Mouse (Mus musculus): ENCODE data around the gene Olfr1392.
"Not testable (repeated sequence)": the region's sequence is repeated elsewhere in the genome, so short reads cannot be mapped to it uniquely, and the experiment has no call there.

Gene Olfr1392

DNA sequence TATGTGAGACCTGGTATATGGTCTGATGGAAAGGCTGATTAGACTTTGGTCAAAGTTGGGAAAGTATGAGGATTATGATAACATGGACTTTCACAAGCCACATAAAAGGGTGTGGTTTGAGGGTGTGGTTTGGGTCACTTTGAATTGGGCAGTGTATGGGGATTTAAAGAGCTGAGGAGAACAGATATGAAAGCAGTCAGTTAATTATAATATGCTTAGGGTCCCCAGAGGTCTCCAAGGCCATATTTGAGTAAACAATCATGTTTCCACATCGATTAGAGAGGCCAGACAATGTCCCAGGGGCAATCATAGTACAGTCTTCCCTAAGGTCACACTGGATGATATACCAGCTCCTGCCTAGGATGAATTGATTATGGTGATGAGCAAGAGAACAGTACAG is at the start of gene Olfr1392:
TSS of gene Olfr1392 (plus strand) at position 301 of the 400 bp plus-strand sequence.
- DNase-seq, result not testable (repeated sequence)

DNA sequence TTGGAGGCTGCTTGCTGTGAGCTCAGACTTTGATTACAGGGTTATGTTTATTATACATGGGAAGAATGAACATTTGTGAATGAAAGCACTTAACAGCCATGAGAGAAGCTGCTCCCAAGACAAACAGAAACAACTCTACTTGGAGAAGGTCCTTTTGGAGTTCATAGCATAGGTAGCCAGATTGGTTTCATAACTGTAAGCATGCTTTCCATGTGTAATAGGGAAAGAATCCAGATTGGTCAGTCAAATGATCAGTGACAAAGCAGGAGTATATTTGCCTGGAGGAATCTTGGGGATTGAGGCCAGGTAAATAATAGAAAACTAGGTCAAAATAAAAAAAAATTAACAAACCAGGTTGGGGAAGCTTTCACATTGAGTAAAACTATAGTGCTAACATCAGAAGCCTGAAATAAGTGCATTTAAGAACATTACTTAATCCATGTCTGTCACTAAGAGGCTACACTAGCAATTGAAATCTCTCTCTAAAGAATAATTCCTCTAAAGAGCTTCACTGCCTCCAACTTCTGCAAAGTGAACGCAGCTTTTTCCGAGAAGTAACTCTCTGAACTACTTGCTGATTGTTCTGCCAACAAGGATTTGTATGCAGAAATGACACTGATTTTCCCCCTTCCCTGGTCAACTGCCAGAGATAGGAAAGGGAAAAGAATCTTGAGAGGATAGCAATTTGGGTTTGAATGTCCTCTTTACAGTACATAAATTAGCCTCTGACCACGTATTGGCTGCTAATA is 49.4 kb upstream of the Olfr1392 start:
- DNase-seq, result no peak

- no peak for DNase-seq
These were observed 48.2 kb upstream of the Olfr1392 start for GRCm38 (mm10) chr11:49236891-49237290.

DNA sequence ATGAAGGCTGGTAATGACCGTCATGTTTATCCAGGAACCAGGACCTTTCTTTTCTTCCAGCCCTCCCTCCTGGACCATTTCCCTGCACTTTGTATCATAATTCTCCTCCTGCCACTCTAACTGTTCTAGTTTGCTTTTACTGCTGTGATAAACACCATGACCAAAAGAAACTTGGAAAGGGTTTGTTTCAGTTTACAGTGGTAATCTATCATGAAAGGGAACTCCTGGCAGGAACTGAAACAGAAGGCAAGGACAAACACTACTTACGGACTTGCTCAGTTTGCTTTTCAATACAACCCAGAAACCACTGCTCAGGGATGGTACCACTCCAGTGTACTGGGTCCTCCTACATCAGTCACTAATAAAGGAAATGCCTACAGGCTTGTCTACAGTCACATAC is 47.5 kb upstream of the Olfr1392 start:
- no peak for DNase-seq

- no peak for DNase-seq
These were observed 44.8 kb upstream of the Olfr1392 start for GRCm38 (mm10) chr11:49240310-49240709.

DNA sequence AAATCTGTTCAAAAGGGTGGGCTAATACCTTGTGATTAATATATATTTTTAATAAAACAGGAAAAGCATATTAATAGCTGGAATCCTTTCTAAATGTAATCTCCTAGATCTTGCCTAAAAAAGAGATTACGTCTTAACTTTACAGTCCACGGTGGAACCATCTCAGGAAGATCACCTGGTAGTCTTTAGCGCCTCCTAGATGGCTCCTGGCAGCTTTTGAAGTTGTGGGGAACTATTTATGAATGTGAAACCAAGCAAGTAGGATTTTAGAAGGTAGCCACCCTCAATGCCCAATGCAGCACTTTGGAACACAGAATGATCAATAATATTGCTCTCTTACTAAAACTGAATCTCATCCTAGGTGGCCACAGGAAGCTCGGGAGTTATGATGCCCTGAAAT is 44.2 kb upstream of the Olfr1392 start:
- no peak for DNase-seq

- no peak for DNase-seq
These were observed 43.6 kb upstream of the Olfr1392 start for GRCm38 (mm10) chr11:49241471-49241870.

DNA sequence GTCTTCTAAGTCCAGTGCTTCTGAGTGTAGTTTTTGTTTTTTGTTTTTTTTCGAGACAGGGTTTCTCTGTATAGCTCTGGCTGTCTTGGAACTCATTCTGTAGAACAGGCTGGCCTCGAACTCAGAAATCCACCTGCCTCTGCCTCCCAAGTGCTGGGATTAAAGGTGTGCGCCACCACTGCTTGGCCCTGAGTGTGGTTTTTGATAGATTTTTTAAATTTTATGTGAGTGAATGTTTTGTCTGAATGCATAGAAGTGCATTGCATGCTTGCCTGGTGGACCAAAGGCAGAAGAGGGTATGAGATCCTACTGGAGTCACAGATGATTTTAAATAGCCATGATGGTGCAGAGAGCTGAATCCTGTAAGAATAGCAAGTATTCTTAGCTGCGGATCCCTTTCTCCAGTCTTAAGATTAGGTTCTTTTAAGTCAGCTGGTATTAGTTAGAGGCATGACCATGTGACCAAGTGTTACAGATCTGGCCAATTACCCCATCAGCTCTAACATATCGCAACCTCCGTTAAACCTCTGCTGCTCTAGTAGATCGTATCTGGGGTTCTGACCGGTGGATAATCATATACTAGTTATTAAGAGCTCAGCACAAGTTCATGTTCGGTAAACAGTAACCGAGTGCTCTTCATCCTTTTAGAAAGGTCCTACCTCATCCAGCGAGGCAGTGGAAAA is 42.0 kb upstream of the Olfr1392 start:
- DNase-seq, result no peak

- DNase-seq, result peak; percentile 84 to 91
These were observed 41.1 kb upstream of the Olfr1392 start, which contains the start of gene Mgat1 for GRCm38 (mm10) chr11:49243727-49244594. Gene Mgat1 (plus strand): TSS chr11:49244191.

GRCm38 (mm10) chr11:49244595-49244930 is 40.5 kb upstream of the Olfr1392 start:
- peak in 1 of 2 experiments; percentile 38 for DNase-seq

- DNase-seq, result no peak
These were observed 39.9 kb upstream of the Olfr1392 start for GRCm38 (mm10) chr11:49245176-49245575.

GRCm38 (mm10) chr11:49245634-49246415 is 39.3 kb upstream of the Olfr1392 start:
- DNase-seq, result no peak

DNA sequence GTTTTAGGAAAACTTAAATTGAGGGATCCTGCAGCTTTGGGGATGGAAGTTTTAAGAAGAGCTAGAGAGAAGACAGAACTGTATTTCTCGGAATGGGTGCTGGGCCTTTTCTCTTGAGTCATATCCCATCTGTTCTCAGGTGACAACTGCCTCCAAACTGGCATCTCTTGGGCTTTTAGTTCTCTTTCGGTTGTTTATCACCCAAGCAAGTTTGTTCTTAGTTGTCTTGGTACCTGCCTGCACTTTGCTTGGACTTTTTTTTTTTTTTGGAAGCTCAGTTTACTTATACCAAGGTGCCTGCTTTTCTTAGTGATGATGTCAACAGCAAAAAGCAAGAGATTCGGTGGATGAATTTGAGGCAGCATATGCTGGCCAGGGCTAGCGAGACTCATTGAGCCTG is 38.6 kb upstream of the Olfr1392 start:
- DNase-seq, result no peak

GRCm38 (mm10) chr11:49247255-49247654 is 37.8 kb upstream of the Olfr1392 start:
- DNase-seq, result no peak

GRCm38 (mm10) chr11:49248226-49248973 is 36.7 kb upstream of the Olfr1392 start:
- DNase-seq, result peak in 1 of 2 experiments; percentile 23

GRCm38 (mm10) chr11:49248974-49249700 is 35.9 kb upstream of the Olfr1392 start:
- no peak for DNase-seq

- DNase-seq, result no peak
These were observed 35.2 kb upstream of the Olfr1392 start for GRCm38 (mm10) chr11:49249811-49250421.

- DNase-seq, result peak; percentile 61 to 69
These were observed 34.4 kb upstream of the Olfr1392 start for GRCm38 (mm10) chr11:49250422-49251379.

- DNase-seq, result no peak
These were observed 33.7 kb upstream of the Olfr1392 start for GRCm38 (mm10) chr11:49251380-49251761.

All from cerebellum, adult 18-20 months (tissue).